Mouse (Mus musculus) MEL (cell line): ENCODE results near the gene Parp16.

Source experiments
- CTCF ChIP-seq, 3 experiments: IDR thresholded peaks in 2 of 3; conservative IDR thresholded peaks in 1 of 3; 2 replicates each; pipeline ENCODE4 v1.5.1; 2011 to 2012; ENCODE audit warnings: low read length in 3 of 3, low read depth in 2 of 3, mild to moderate bottlenecking in 2 of 3, improper control_type of control experiment in 1 of 3, inconsistent platforms in 1 of 3, mixed read lengths in 1 of 3, moderate library complexity in 1 of 3; ENCODE audit not compliant: control insufficient read depth in 1 of 3, insufficient read depth in 1 of 3, poor library complexity in 1 of 3, severe bottlenecking in 1 of 3
- ELF1 ChIP-seq: IDR thresholded peaks from 2 replicates; pipeline ENCODE4 v1.6.1; 2014; ENCODE audit warnings: low read depth, mild to moderate bottlenecking, inconsistent platforms, low read length, improper control_type of control experiment, moderate library complexity
- MYB ChIP-seq: IDR thresholded peaks from 2 replicates; pipeline ENCODE4 v1.6.1; 2011; ENCODE audit warnings: mild to moderate bottlenecking, low read depth, low read length, improper control_type of control experiment
- MYC ChIP-seq: IDR thresholded peaks from 2 replicates; pipeline ENCODE4 v1.6.1; 2011; ENCODE audit warnings: low read depth, mild to moderate bottlenecking, low read length, improper control_type of control experiment, moderate library complexity
- POLR2A ChIP-seq, 2 experiments: IDR thresholded peaks; 2 replicates each; pipeline ENCODE4 v1.6.1; 2011 to 2012; ENCODE audit warnings: low read length in 2 of 2, mild to moderate bottlenecking in 2 of 2, control low read depth in 1 of 2, improper control_type of control experiment in 1 of 2, low read depth in 1 of 2, moderate library complexity in 1 of 2; ENCODE audit not compliant: control insufficient read depth in 1 of 2, insufficient read depth in 1 of 2, poor library complexity in 1 of 2
- TAL1 ChIP-seq: IDR thresholded peaks from 2 replicates; pipeline ENCODE4 v1.6.1; 2012; ENCODE audit warnings: mild to moderate bottlenecking, inconsistent platforms, low read length, moderate library complexity, mixed read lengths

GRCm38 (mm10) chr9:65191755-65192469 is 3.2 kb upstream of the Parp16 start:
- no peak for TF ChIP-seq MYB
- TF ChIP-seq ELF1: no peak
- no peak for TF ChIP-seq MYC
- TF ChIP-seq CTCF (IDR thresholded peaks at IDR 0.05 in 2 of 3, conservative IDR thresholded peaks at IDR 0.05 in 1 of 3; ENCODE audit: control insufficient read depth in 1 of 3, insufficient read depth in 1 of 3, low read depth in 2 of 3, low read length in 3 of 3, poor library complexity in 1 of 3, severe bottlenecking in 1 of 3): no peak
- no peak for TF ChIP-seq POLR2A (IDR thresholded peaks at IDR 0.05; ENCODE audit: control insufficient read depth in 1 of 2, insufficient read depth in 1 of 2, low read depth in 1 of 2, low read length in 2 of 2, poor library complexity in 1 of 2)
- TF ChIP-seq TAL1: no peak
